Mouse (Mus musculus) kidney, embryonic 14.5 days (tissue): Measurements from ENCODE around the gene Vmn1r213. TPM values are rescaled to one million over a fixed set of nuclear protein-coding genes. Genes with fewer than 3 reads are reported as not detected.

Experiments used
- ATAC-seq: fragments of 200-750 bp; cut with Nextera tagmentation; 2 replicates; pipeline ENCODE4 v1.8.0; 2017; ENCODE audit warnings: moderate number of reproducible peaks, mild to moderate bottlenecking, moderate TSS enrichment, moderate library complexity; ENCODE audit not compliant: low FRiP score, low TSS enrichment
- H3K27ac ChIP-seq: fragments of 300-500 bp; sonication (generic); 2 replicates; pipeline ENCODE4 v1.5.1; 2014; ENCODE audit warnings: low read depth, mild to moderate bottlenecking, low read length, moderate library complexity, mixed read lengths
- H3K27me3 ChIP-seq: fragments of 300-500 bp; sonication (generic); 2 replicates; pipeline ENCODE4 v1.6.1; 2014; ENCODE audit warnings: mild to moderate bottlenecking, low read length; ENCODE audit not compliant: control insufficient read depth, insufficient read depth
- H3K36me3 ChIP-seq: fragments of 300-500 bp; sonication (generic); 2 replicates; pipeline ENCODE4 v1.6.1; 2014; ENCODE audit warnings: low read length, mixed read lengths; ENCODE audit not compliant: control insufficient read depth, insufficient read depth
- H3K4me1 ChIP-seq: fragments of 300-500 bp; sonication (generic); 2 replicates; pipeline ENCODE4 v1.6.1; 2014; ENCODE audit warnings: low read length, mixed read lengths; ENCODE audit not compliant: control insufficient read depth, insufficient read depth
- H3K4me2 ChIP-seq: fragments of 300-500 bp; sonication (generic); replicated peaks from 2 replicates; pipeline ENCODE4 v1.6.1; 2014; ENCODE audit warnings: low read depth, mild to moderate bottlenecking, low read length
- H3K4me3 ChIP-seq: fragments of 300-500 bp; sonication (generic); 2 replicates; pipeline ENCODE4 v1.5.1; 2014; ENCODE audit warnings: mild to moderate bottlenecking, low read length
- H3K9ac ChIP-seq: fragments of 300-500 bp; sonication (generic); 2 replicates; pipeline ENCODE4 v1.6.1; 2014; ENCODE audit warnings: low read depth, mild to moderate bottlenecking, low read length, moderate library complexity
- H3K9me3 ChIP-seq: fragments of 300-500 bp; sonication (generic); 2 replicates; pipeline ENCODE4 v1.6.1; 2016; ENCODE audit warnings: low read length; ENCODE audit not compliant: control insufficient read depth
- WGBS: fragments of 180-500 bp; shearing (Covaris S2); extraction: QIAGEN DNeasy Blood & Tissue Kit; methylation state at CpG from one replicate; pipeline ENCODE4 v1.1.7; 2014; 5-methylcytosine and 5-hydroxymethylcytosine counted together
- polyA plus RNA-seq: library from polyadenylated mRNA; unstranded; fragments of >200 nt; fragmentation: Nextera tagmentation; extraction: Ambion mirVana; gene quantifications from 2 replicates; pipeline ENCODE4 v1.2.1, GENCODE M21; 2014

Vmn1r213 gene
- not detected in 2 replicates for polyA plus RNA-seq

GRCm38 (mm10) chr13:23007356-23007755, at the start of gene Vmn1r213:
TSS of gene Vmn1r213 (plus strand) at chr13:23007656.
- ATAC-seq = no peak
- no peak within 1 kb of the TSS for H3K9ac ChIP-seq
- H3K4me2 ChIP-seq = no peak within 1 kb of the TSS
- H3K27ac ChIP-seq = no peak within 1 kb of the TSS
- WGBS = 90% methylated on average over 1 of the region's 1 CpGs
- no peak within 1 kb of the TSS for H3K4me3 ChIP-seq
- no peaks in the 10 kb centered on the region for H3K4me1 ChIP-seq
- no peaks in the 10 kb centered on the region for H3K9me3 ChIP-seq
- no peaks in the 10 kb centered on the region for H3K36me3 ChIP-seq
- no peaks in the 10 kb centered on the region for H3K27me3 ChIP-seq

- no peak overlapping the region for H3K9ac ChIP-seq
- H3K4me3 ChIP-seq = no peak overlapping the region
- H3K4me2 ChIP-seq = no peak overlapping the region
- H3K36me3 ChIP-seq = no peaks in the 10 kb centered on the region
- no peak overlapping the region for H3K27ac ChIP-seq
- no peaks in the 10 kb centered on the region for H3K9me3 ChIP-seq
- 81% methylated on average over 11 of the region's 11 CpGs for WGBS
- no peaks in the 10 kb centered on the region for H3K27me3 ChIP-seq
- no peak for ATAC-seq
- H3K4me1 ChIP-seq = no peaks in the 10 kb centered on the region
These were observed 17.1 kb upstream of the Vmn1r213 start for GRCm38 (mm10) chr13:22990214-22990891.

DNA sequence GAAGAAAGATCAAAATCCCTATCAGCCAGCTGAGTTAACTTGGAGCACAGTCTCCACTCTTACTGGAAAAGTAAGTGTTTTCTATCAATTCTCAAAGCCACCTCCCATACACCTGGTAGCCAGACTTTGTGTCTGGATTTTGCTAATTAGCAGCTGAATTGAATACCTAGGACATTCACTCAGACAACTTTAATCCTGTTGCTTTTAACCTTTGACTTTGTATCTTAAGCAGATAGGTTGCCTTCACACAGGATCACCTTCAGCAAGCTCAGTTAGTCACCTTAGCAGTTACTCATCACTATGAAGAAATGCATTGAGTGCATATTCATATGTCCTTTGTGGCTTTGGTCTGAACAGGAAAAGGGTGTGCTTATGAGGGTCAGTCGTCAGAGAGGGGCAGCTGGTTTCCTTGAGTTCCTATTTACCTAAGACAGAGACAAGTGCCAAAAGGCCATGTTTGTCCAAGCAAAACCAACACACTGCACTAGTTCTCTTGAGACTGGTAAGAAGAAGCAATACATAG, 15.2 kb upstream of the Vmn1r213 start:
- 6% methylated on average over 1 of the region's 1 CpGs for WGBS
- no peak overlapping the region for H3K27ac ChIP-seq

GRCm38 (mm10) chr13:22992721-22993120, 14.7 kb upstream of the Vmn1r213 start:
- H3K27me3 ChIP-seq = no peaks in the 10 kb centered on the region
- no peak overlapping the region for H3K4me3 ChIP-seq
- no peak overlapping the region for H3K27ac ChIP-seq
- H3K9me3 ChIP-seq = no peaks in the 10 kb centered on the region
- no peak for ATAC-seq
- H3K4me2 ChIP-seq = no peak overlapping the region
- no peak overlapping the region for H3K9ac ChIP-seq
- no peaks in the 10 kb centered on the region for H3K36me3 ChIP-seq
- no peaks in the 10 kb centered on the region for H3K4me1 ChIP-seq
- WGBS = 29% methylated on average over 2 of the region's 2 CpGs

More for the DNA sequence above, 15.2 kb upstream of the Vmn1r213 start:
- H3K4me3 ChIP-seq = no peak overlapping the region
- no peak overlapping the region for H3K4me2 ChIP-seq
- no peak overlapping the region for H3K9ac ChIP-seq
- no peaks in the 10 kb centered on the region for H3K27me3 ChIP-seq
- no peaks in the 10 kb centered on the region for H3K36me3 ChIP-seq
- H3K4me1 ChIP-seq = no peaks in the 10 kb centered on the region
- H3K9me3 ChIP-seq = no peaks in the 10 kb centered on the region
- no peak for ATAC-seq

- H3K4me3 ChIP-seq = no peak overlapping the region
- H3K27me3 ChIP-seq = no peaks in the 10 kb centered on the region
- ATAC-seq = no peak
- no peak overlapping the region for H3K9ac ChIP-seq
- H3K36me3 ChIP-seq = no peaks in the 10 kb centered on the region
- H3K27ac ChIP-seq = no peak overlapping the region
- no peak overlapping the region for H3K4me2 ChIP-seq
- no peaks in the 10 kb centered on the region for H3K4me1 ChIP-seq
- no peaks in the 10 kb centered on the region for H3K9me3 ChIP-seq
These were observed 10.7 kb downstream of the Vmn1r213 start for GRCm38 (mm10) chr13:23018158-23018557.

GRCm38 (mm10) chr13:23024812-23025211, 17.4 kb downstream of the Vmn1r213 start:
- no peak overlapping the region for H3K4me2 ChIP-seq

DNA sequence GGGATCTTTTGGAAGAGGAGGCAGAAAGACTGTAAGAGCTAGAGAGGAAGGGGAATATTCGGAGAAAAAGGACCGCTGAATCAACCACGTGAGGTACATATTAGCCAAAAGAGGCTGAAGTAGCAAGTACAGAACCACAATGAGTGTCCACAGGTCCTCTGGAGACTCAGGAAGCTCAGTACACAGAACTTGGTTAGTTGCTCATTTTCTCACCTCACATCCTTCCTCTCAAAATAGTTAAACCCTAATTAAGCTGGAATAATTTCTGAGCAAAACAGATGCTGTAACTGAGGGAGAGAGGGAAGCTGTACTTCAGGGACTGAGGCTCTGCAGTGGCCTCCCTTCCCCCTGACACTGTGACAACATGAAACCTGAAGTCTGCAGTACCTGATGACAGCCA, 22.7 kb downstream of the Vmn1r213 start, which contains the start of gene Vmn1r214:
TSS of gene Vmn1r214 (plus strand) at position 301 of the 400 bp plus-strand sequence.
- Histone ChIP-seq H3K9ac (no peak within 1 kb of the TSS), H3K36me3 (no peaks in the 10 kb centered on the region), H3K27ac (no peak within 1 kb of the TSS), H3K4me1 (no peaks in the 10 kb centered on the region), H3K4me2 (no peak within 1 kb of the TSS), H3K27me3 (no peaks in the 10 kb centered on the region), H3K9me3 (no peaks in the 10 kb centered on the region), H3K4me3 (no peak within 1 kb of the TSS)
- ATAC-seq = no peak
- 83% methylated on average over 3 of the region's 3 CpGs for WGBS

More at GRCm38 (mm10) chr13:23024812-23025211, 17.4 kb downstream of the Vmn1r213 start:
- H3K9me3 ChIP-seq = no peaks in the 10 kb centered on the region
- ATAC-seq = no peak
- H3K36me3 ChIP-seq = no peaks in the 10 kb centered on the region
- H3K9ac ChIP-seq = no peak overlapping the region
- no peaks in the 10 kb centered on the region for H3K4me1 ChIP-seq
- no peaks in the 10 kb centered on the region for H3K27me3 ChIP-seq
- H3K4me3 ChIP-seq = no peak overlapping the region
- H3K27ac ChIP-seq = no peak overlapping the region

DNA sequence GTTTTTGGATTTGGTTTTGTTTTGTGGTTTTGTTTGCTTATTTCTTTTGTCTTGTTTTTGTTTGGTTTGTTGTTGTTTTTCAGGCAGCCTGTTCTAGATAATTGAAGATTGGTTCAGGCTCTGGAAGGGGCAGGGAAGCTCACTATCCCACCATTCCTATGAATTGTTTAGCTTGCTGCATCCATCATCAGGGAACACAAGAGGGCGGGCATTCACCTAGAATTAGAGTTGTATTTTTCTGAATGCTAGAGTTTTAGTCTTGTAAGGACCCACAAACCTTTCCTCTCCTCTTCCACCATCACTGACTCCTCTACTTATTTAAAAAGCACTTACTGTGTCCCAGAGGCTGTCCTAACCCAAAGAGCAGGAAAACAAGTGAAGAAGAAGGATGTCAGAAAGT, 50.3 kb downstream of the Vmn1r213 start:
- no peak for ATAC-seq
- 52% methylated on average over 1 of the region's 1 CpGs for WGBS

More for the DNA sequence above, 50.3 kb downstream of the Vmn1r213 start:
- no peak overlapping the region for H3K27ac ChIP-seq
- no peaks in the 10 kb centered on the region for H3K27me3 ChIP-seq
- no peak overlapping the region for H3K4me2 ChIP-seq
- no peak overlapping the region for H3K4me3 ChIP-seq
- no peaks in the 10 kb centered on the region for H3K4me1 ChIP-seq
- no peak overlapping the region for H3K9ac ChIP-seq
- H3K36me3 ChIP-seq = no peaks in the 10 kb centered on the region
- H3K9me3 ChIP-seq = no peaks in the 10 kb centered on the region
